Mouse (Mus musculus): ENCODE data around the gene Arl6ip4. TPM values are rescaled to one million over a fixed set of nuclear protein-coding genes. Genes with fewer than 3 reads are reported as not detected.
A peak's percentile ranks its signal among the peaks of the same experiment; 100 is the strongest.

Arl6ip4 gene
- polyA plus RNA-seq, 2 experiments from 2014 or later: 59.1 to 76.7 TPM

DNA sequence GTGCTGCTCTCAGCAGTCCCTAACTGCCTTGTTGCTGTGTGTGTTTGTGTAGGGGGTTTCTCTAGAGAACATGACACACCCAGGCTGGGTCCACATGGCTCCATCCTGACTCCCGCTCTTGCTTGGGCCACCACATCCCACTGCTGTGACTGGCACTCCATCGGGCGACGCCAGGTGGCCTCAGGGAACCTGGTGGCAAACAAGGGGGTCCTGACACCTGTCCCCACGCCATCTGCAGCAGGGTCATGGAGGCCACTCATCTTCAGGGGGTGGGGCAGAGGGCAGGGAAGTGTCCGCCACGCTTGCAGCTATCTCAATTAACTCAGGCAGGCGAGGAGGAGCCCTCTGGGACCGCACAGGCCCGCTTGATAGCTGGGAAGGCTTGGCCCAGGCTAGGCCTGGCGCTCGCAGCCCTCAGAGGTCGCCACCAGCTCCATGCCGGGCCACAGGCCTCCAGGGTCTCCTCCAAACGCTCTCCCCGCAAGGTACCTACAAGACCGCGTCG is 20.8 kb upstream of the Arl6ip4 start:
- ATAC-seq: no peak

DNA sequence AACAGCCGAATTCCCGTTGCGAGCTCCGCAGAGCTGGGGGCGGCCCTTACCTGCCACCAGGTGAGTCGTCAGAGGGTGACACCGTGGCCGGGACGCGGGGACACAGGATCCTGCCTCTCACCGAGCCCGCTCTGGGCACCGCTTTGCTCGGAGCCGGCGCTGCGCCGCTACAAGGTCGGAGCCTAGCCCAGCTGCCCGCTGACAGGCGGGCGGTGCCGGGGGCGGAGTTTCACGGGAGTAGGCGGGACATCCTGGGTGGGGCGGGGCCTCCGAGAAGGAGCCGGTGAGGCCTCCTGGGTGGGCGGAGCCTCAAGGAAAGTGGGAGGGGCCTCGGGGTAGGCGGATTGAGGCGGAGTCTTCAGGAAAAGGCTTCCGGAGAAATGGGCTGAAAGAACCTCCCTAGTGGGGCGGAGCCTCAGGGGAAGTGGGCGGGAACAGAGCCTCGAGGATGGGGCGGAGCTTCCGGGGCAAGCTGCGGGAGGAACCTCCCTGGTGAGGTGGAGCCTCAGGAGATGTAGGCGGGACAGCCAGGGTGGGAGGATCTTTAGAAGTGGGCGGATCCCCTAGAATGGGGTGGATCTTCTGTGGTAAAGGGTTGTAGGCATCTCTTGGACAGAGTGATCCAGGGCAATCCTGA is 20.2 kb upstream of the Arl6ip4 start, which contains the start of gene Abcb9:
Abcb9 (minus strand) TSS at position 203 of the 637 bp plus-strand sequence.
- ATAC-seq: peak; percentile 86

DNA sequence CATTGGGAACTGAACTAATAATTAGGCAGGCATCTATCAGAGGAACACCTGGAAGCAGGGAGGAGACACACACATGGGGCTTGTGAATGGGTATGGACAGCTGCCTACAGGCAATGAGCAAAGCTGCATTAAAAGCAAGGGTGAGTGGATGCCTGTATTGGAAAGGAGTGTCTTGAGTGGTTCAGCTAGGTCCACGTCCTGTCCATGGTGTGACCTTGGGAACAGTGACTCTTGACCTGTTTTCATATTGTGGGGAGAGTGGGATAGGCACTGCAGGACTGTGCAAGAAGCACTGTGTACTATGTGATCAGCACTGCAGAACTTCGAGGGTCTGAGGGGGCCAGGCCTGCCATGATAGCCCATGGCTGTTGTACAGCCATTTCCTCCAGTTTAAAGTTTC is 17.0 kb upstream of the Arl6ip4 start:
- ATAC-seq: no peak

GRCm38 (mm10) chr5:124100128-124101044 is 15.5 kb upstream of the Arl6ip4 start:
- no peak for ATAC-seq

GRCm38 (mm10) chr5:124102326-124102725 is 13.6 kb upstream of the Arl6ip4 start:
- no peak for ATAC-seq

GRCm38 (mm10) chr5:124103020-124103419 is 12.9 kb upstream of the Arl6ip4 start:
- no peak for ATAC-seq

- no peak for ATAC-seq
These were observed 12.3 kb upstream of the Arl6ip4 start for GRCm38 (mm10) chr5:124103552-124103951.

- no peak for ATAC-seq
These were observed 4.7 kb upstream of the Arl6ip4 start for GRCm38 (mm10) chr5:124111077-124111741.

GRCm38 (mm10) chr5:124111742-124112497 is 4.0 kb upstream of the Arl6ip4 start, which contains the start of gene Ogfod2:
Gene Ogfod2, plus strand, starts transcription at chr5:124112297.
- ATAC-seq: peak; percentile 85

GRCm38 (mm10) chr5:124112531-124112930 is 3.4 kb upstream of the Arl6ip4 start:
- ATAC-seq: no peak

DNA sequence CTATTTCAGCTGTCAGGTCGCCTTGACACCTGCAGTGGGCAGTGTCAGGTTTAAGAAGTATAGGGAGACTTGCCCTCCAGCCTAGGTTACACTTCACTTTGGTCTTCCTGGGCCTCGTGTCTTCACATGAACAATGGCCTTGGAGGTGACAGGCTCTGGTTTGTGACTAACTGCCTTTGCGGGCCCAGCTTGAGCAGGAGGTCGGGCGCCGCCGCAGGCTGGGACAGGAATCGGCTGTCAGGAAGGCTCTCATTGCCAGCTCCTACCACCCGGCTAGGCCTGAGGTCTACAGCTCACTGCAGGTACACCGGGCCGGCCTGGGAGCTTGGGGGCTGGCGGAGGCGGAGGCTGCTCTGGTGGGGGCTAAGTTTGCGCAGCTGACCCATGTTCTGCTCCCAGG is 2.9 kb upstream of the Arl6ip4 start:
- ATAC-seq: no peak

DNA sequence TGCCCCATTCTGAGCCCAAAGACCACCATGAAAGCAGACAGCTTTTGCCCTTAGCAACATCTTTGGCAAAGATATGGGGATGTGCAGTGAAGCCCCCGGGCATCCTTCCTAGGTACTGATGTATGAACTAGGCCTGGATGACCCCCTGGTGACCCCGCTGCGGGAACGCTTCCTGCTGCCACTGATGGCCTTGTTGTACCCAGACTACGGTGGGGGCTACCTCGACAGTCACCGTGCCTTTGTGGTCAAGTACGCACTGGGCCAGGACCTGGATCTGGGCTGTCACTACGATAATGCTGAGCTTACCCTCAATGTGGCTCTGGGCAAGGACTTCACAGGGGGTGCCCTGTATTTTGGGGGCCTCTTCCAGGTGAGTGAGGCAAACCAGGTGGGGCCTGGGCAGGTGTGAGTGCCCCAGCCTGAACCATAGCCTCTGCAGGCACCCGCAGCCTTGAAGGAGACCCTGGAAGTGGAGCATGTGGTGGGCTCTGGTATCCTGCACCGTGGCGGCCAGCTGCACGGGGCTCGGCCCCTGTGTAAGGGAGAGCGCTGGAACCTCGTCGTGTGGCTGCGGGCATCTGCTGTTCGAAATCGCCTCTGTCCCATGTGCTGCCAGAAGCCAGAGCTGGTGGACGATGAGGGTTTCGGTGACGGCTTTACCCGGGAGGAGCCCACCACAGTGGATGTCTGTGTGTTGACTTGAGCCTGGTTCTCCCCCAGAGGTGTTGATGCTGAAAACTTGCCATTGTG is 1.4 kb upstream of the Arl6ip4 start:
- ATAC-seq: no peak

- no peak for ATAC-seq
These were observed 358 bp upstream of the Arl6ip4 start for GRCm38 (mm10) chr5:124115531-124115930.

DNA sequence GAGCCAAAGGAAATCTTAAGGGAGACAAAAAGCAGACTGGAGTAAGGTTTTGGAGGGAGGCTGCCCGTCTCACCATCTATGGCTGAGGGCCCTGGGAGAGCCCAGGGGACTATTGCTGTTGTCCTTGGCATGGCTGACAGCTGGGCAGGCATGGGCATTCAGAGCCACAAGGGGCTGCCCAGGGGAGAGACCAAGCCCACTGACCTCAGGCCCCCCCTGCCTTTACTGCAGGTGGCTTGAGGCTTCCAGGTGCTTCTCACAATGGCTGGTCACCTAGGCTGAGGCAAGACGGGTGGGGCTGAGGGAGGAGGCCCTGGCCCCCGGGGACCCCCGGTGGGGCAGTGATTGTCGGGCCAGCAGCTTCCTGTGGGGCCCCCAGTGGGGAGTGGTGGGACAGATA is 3.3 kb downstream of the Arl6ip4 start:
- no peak for ATAC-seq

GRCm38 (mm10) chr5:124122357-124122756 is 6.5 kb downstream of the Arl6ip4 start:
- no peak for ATAC-seq

GRCm38 (mm10) chr5:124125093-124125492 is 9.2 kb downstream of the Arl6ip4 start:
- no peak for ATAC-seq

DNA sequence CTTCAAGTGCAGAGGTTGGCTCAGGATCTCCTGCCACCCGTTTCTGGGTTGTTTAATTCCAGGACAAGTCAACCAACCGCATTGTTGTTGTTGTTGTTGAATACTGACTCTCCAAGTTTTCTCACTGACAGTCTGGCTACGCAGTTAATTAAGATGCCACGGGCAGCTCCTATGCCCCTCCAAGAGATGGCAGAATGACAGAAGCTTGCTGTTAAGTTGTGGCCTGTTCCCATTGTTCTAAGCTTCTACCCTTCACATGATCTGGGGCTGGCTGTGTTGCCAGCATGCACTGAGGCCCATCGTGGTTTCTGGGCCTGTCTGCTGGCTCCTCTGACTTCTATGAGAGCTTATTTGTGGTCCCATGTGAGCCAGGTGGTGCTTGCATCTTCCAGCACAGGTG is 18.4 kb downstream of the Arl6ip4 start:
- ATAC-seq: no peak

DNA sequence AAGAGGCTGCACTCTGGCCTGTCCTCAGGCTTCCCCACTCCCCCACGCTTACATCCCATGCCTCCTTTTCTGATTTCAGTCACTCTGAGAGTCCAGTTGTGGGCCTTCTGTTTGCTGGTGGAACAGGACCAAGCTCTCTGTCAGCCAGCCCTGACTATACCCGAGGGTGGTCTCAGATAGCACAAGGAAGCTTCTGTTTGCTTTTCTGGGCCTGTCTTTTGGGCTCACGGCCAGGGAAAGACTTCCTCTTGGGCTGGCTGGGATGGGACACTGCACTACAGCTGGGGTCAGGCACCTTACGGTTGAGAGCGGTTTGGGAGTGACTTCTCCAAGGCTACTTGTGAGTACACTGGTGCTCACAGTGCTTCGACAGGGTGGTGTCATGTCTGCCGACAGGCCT is 22.2 kb downstream of the Arl6ip4 start:
- ATAC-seq: no peak

DNA sequence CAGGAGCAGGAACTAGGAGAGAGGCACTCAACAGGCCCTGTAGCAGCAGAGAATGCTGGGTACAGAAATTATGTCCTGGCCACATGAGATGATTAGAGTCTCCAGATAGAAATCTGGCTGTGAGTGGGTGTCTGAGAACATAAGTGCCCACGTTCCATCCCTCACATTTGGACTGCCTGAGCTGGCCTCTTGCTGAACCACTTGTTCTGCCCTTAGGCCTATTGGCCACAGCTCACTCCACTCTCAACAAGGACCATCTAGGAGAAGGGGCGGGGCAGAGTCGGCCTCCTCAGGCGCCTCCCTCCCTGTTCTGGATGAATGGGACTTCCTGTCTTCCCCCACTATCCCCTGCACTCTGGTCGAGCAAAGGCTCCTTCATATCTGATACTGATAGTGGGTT is 33.1 kb downstream of the Arl6ip4 start:
- ATAC-seq: no peak

DNA sequence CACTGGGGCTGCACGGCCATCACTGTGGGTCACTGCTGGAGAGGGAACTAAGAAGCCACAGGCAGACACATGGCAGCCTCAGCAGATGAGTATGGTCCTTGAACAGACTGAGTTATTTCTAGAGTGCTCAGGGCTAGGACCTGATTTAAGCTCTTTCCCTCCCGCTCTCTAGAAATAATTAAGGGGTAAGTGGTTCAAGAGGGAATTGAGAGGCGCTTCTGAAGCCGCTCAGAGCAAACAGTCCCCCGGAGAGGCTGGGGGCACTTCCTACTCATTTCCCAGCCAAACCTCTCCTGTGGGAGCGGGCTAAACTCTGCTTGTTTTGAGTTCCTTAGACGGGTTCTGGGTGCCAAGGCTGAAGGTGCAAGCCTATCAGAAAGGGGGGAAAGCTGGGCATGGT is 35.0 kb downstream of the Arl6ip4 start:
- no peak for ATAC-seq

GRCm38 (mm10) chr5:124152734-124153133 is 36.8 kb downstream of the Arl6ip4 start:
- no peak for ATAC-seq

GRCm38 (mm10) chr5:124155943-124156342 is 40.1 kb downstream of the Arl6ip4 start:
- ATAC-seq: no peak
